Mouse (Mus musculus) CH12.LX (cell line): ENCODE measurements around the gene Hist1h2bk.

Source experiments
- CTCF ChIP-seq, 2 experiments: IDR thresholded peaks in 1 of 2; conservative IDR thresholded peaks in 1 of 2; 2 replicates each; pipeline ENCODE4 v1.5.1; 2011 to 2012; ENCODE audit warnings: low read depth in 2 of 2, low read length in 2 of 2, improper control_type of control experiment in 1 of 2, inconsistent platforms in 1 of 2, mild to moderate bottlenecking in 1 of 2, moderate library complexity in 1 of 2
- E2F4 ChIP-seq: IDR thresholded peaks from 2 replicates; pipeline ENCODE4 v1.6.1; 2011; ENCODE audit warnings: low read depth, low read length, improper control_type of control experiment; ENCODE audit not compliant: insufficient replicate concordance
- EP300 ChIP-seq: IDR thresholded peaks from 2 replicates; pipeline ENCODE4 v1.6.1; 2011; ENCODE audit warnings: low read length, improper control_type of control experiment
- GABPA ChIP-seq: IDR thresholded peaks from 2 replicates; pipeline ENCODE4 v1.6.1; 2012; ENCODE audit warnings: low read depth, low read length, improper control_type of control experiment, inconsistent platforms; ENCODE audit not compliant: insufficient replicate concordance
- MAZ ChIP-seq: IDR thresholded peaks from 2 replicates; pipeline ENCODE4 v1.6.1; 2012; ENCODE audit warnings: low read depth, mild to moderate bottlenecking, inconsistent platforms, low read length, improper control_type of control experiment, moderate library complexity
- POLR2A ChIP-seq: IDR thresholded peaks from 2 replicates; pipeline ENCODE4 v1.6.1; 2011; ENCODE audit warnings: low read depth, mild to moderate bottlenecking, improper control_type of control experiment, low read length
- ZKSCAN1 ChIP-seq: IDR thresholded peaks from 2 replicates; pipeline ENCODE4 v1.6.1; 2012; ENCODE audit warnings: low read depth, inconsistent platforms, low read length, improper control_type of control experiment, borderline replicate concordance

DNA sequence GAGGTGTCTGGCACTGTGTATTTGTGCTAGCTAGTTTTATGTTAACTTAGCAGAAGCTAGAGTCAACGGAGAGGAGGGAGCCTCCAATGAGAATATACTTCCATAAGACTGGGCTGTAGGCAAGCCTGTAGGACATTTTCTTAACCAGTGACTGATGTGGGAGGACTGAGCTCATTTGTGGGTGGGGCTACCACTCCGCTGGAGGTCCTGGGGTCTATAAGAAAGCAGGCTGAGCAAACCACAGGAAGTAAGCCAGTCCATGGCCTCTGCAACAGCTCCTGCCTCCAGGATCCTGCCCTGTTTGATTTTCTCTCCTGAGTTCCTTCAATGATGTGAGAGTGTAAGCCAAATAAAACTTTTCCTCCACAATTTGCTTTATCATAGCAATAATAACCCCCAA is 9.6 kb downstream of the Hist1h2bk start:
- TF ChIP-seq CTCF (conservative IDR thresholded peaks at IDR 0.05 in 1 of 2, IDR thresholded peaks at IDR 0.05 in 1 of 2; ENCODE audit: low read depth in 2 of 2, low read length in 2 of 2) (no peak), POLR2A (no peak), E2F4 (no peak), GABPA (no peak), MAZ (no peak), ZKSCAN1 (no peak), EP300 (no peak)
